Mouse (Mus musculus) spleen, adult 18-20 months (tissue): ENCODE measurements around the gene Ccdc89.

Experiments
- DNase-seq, 2 experiments: peaks; one replicate each; pipeline ENCODE4 v3.0.0; 2022; ENCODE audit warnings: mixed read lengths in 2 of 2

The Ccdc89 gene

DNA sequence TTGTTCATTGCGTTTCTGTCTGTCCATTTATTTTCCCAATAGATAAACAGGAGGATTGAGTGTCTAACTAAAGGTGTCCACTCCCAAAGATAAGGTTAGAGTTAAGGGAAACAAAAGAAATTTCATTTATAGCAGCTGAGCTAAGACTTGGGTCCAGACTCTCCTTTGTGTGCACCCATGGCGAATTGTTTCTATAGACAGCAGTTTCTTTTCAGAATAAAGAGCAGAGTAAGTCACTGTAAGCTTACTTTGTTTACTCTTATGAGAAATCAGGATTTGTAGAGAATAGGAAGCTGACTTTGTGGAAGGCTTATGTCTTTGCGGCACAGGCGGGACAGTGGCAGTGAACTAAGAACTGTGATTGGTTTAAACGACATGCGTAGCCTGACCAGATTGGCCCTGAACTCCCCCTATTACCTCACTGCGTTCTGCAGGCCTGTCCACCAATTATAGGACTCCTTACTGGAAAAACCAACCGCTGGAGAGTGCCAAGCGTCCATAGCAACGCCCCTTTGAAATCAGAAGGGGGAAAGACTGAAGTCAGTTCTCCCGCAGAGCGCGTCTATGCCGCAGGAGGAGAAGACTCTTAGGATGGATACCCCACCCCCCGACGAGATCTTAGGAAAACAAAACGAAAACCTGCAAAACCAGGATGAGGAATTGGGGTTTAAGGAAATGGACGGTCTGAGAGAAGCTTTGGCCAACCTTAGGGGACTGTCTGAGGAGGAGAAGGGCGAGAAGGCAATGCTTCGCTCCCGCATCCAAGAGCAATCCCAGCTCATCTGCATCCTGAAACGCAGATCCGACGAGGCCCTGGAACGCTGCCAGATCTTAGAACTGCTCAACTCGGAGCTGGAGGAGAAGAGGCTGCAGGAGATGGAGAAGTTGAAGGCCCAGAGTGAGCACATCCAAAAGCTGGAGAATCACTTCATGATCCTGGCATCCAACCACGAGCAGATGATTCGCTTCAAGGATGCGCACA lies at the start of gene Ccdc89:
Ccdc89 (plus strand) TSS at position 558 of the 982 bp plus-strand sequence.
- peak; percentile 7 to 12 for DNase-seq

- DNase-seq = no peak
These were observed 42.0 kb upstream of the Ccdc89 start for GRCm38 (mm10) chr7:90384411-90384810.

GRCm38 (mm10) chr7:90386885-90387459 lies 39.4 kb upstream of the Ccdc89 start:
- DNase-seq = no peak

- no peak for DNase-seq
These were observed 36.6 kb upstream of the Ccdc89 start for GRCm38 (mm10) chr7:90389765-90390164.

- DNase-seq = no peak
These were observed 31.3 kb upstream of the Ccdc89 start for GRCm38 (mm10) chr7:90395073-90395472.

- DNase-seq = no peak
These were observed 30.4 kb upstream of the Ccdc89 start for GRCm38 (mm10) chr7:90395928-90396327.

DNA sequence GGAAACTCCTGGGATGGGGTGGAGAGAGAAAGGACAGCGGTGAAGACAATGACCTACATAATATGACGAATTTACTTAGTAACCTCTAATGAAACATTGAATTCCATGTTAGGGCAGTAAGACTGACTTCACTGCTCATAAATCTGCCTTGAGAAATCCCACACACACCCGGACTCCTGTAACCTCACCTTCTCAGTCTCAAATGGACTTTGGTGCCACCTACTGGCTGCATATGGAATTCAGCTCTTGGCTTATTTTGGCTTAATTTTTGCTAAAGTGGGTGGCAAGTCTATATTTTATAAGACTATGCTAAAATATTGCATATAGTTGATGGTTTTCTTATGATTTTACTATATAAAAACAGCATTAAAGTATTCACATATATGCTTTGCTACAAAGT lies 16.4 kb upstream of the Ccdc89 start:
- peak in 1 of 2 experiments; percentile 61 for DNase-seq

GRCm38 (mm10) chr7:90427006-90427405 lies 629 bp downstream of the Ccdc89 start:
- no peak for DNase-seq

DNA sequence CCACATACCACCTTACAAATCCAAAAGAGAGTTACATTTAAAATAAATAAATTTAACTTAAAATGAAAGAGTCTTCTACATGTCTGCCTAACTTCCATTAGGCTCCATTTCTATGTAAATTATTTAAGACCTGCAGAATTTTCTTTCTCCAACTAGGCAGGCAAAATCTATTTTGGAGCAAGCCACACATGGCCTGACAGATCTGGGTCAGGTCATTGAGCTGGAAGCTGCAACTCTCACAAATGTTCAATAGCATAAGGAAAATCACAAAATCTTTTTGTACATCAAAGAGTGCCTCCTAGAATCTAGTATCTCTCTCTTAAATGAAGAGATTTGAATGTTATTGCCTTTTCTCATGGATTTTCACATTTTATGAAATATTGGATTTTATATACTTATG lies 5.8 kb downstream of the Ccdc89 start:
- no peak for DNase-seq

- no peak for DNase-seq
These were observed 13.7 kb downstream of the Ccdc89 start for GRCm38 (mm10) chr7:90440044-90440443.

DNA sequence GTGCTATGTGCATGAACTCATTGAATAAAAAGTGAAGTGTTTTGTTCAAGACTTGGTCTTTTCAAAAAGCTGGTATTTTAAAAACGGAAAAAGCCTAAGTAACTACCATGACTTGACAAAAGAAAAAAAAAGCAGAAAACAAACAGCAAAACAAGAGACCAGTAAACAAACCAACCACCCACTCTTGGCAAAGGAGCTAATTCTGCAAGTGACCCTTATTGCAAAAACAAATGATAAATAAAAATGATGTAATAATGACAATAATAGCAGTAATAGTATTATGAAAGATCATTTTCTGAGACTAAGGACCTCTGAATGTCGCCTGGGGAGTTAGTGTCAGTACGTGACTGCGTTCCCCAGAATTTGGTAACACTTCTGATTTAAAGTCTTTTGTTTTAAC lies 15.7 kb downstream of the Ccdc89 start:
- no peak for DNase-seq

DNA sequence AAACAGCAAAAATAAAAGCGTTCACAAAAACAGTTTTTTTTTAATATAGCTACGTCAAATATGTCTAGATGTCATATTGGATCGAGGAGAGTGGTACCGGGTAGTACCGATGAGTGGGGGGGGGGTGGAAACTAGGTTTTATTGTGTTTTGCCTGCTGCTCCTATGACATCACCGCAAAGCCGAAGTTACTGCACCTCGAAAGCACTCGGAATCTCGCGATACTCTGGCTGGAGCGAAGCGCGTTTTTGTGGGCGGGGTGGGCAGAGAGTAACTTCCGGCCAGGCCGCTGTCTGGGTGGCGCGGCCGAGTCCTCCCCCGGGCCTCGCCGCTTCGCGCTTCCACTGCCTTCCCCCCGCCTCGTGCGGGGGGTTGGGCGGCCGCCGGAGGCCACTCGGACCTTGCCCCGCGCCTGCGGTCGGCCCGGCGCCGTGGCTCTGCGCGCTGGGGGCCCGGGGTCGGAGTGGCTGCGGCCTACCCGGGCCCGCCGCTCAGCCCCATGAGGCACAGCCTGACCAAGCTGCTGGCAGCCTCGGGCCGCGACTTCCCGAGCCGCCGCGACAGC lies 16.2 kb downstream of the Ccdc89 start, which contains the start of gene Crebzf:
Crebzf (plus strand) TSS at position 212 of the 563 bp plus-strand sequence.
- peak; percentile 91 for DNase-seq

DNA sequence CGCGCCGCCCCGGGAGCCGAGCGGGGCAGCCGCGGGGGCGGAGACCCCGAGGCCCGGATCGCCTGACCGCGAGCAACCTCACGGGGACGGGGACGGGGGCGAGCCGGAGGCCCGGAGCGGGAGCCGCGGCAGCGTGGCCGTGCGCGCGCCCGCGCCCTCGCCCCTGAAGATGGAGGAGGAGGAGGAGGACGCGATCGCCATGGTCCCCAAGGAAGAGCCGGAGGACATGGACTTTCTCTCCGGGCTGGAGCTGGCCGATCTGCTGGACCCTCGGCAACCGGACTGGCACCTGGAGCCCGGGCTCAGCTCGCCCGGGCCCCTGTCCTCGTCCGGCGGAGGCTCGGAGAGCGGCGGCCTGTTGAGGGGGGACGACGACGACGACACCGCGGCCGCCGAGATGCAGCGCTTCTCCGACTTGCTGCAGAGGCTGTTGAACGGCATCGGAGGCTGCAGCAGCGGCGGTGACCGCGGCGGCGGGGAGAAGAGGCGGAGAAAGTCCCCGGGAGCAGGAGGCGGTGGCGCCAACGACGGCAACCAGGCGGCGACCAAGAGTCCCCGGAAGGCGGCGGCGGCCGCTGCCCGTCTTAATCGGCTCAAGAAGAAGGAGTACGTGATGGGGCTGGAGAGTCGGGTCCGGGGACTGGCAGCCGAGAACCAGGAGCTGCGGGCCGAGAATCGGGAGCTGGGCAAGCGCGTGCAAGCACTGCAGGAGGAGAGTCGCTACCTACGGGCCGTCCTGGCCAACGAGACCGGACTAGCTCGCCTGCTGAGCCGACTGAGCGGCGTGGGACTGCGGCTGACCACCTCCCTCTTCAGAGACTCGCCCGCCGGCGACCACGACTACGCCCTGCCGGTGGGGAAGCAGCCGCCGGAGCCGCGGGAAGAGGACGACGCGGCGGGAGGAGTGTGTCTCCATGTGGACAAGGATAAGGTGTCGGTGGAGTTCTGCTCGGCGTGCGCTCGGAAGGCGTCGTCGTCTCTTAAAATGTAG lies 17.0 kb downstream of the Ccdc89 start:
- DNase-seq = peak; percentile 60 to 73

- no peak for DNase-seq
These were observed 17.8 kb downstream of the Ccdc89 start for GRCm38 (mm10) chr7:90444206-90444605.

- DNase-seq = no peak
These were observed 29.9 kb downstream of the Ccdc89 start for GRCm38 (mm10) chr7:90456149-90456844.

- peak; percentile 66 to 71 for DNase-seq
These were observed 30.6 kb downstream of the Ccdc89 start, which contains the start of gene Tmem126a for GRCm38 (mm10) chr7:90456845-90457468. Gene Tmem126a, minus strand, starts transcription at chr7:90457229.

DNA sequence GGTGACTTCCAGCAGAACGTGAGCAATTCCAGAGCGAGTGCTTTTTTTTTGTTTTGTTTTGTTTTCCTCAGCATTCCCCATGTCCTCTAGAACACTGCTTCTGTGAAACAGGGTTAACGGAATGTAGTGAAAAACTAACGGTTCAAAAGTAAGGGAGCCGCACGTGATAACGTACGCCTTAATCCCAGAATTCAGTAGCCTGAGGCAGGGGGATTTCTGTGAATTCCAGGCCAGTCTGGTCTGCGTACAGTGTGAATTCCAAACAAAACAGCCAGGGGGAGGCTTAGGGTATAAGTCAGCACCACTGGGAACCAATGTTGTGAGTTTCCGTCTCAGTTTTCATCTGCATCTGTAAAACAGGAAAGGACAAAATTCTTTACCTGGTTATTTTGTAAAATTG lies 31.1 kb downstream of the Ccdc89 start:
- DNase-seq = no peak

DNA sequence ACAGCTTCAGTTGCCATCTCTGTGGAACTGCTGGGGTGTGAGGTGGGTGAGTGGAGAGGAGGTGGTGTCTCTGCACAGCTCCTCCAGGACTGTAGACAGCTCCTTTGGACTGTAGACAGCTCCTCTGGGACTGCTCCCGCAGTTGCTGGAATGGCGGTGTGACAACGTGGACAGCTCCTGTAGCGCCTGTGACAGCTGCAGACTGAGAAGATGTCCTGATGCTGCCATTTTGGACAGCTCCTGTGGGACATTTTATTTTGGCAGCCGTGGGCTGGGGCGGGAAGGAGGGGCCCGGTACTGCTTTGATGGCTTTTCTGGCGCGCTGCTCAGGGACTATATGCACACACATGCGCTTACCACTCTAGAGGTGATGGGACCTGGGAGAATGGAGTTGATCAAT lies 34.0 kb downstream of the Ccdc89 start:
- DNase-seq = no peak

DNA sequence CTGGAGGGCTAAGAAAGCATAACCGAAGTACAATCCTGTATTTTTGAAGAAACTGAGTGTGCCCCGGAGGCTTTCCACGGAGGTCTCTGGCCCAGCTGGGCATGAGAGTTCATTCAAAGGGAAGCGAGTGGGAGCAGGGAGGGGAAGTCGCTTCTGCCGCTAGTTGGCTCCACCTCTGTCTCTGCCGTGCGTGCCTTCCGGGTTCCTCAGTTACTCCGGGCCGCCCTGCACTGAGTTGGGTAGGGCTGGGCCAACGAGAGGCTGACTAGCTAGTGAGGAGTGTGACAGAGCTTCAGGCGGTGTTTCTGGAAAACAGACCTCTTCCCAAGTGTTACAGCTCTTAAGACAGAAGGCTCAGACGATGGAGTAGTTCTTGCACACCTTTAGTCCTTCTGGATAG lies 34.6 kb downstream of the Ccdc89 start:
- DNase-seq = peak; percentile 47 to 59

DNA sequence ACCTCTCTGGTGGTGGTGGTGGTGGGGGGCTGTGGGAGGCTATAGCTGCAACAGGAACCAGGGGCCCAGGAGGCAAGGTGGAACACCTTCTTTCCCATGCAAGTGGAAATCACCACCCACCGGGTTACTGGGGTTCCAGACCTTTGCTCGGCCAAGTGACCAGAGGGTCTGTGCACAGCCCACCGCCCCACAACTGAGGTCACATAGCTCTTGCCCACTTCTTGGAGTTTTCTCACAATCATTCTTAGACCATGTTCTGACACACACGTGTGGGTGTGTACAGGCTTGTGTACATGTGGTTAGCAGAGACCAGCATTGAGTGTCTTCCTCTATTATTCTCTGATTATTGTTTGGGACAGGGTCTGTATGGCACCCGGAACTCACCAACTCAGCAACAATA lies 35.1 kb downstream of the Ccdc89 start:
- DNase-seq = no peak

- no peak for DNase-seq
These were observed 47.1 kb downstream of the Ccdc89 start for GRCm38 (mm10) chr7:90473511-90473910.
